Mouse (Mus musculus) cortical plate, adult 2 months (tissue): ENCODE results near the gene Klhdc10.

Experiments used
- CTCF ChIP-seq: fragments of 200-500 bp; IDR thresholded peaks from 2 replicates; pipeline ENCODE4 v1.5.1; 2011; ENCODE audit warnings: mild to moderate bottlenecking, control low read depth, low read length; ENCODE audit not compliant: insufficient read depth; ENCODE audit errors: extremely low read depth
- POLR2A ChIP-seq: fragments of 200-500 bp; IDR thresholded peaks from 2 replicates; pipeline ENCODE4 v1.6.1; 2011; ENCODE audit warnings: mild to moderate bottlenecking, low read length, control low read depth; ENCODE audit not compliant: insufficient read depth; ENCODE audit errors: extremely low read depth

DNA sequence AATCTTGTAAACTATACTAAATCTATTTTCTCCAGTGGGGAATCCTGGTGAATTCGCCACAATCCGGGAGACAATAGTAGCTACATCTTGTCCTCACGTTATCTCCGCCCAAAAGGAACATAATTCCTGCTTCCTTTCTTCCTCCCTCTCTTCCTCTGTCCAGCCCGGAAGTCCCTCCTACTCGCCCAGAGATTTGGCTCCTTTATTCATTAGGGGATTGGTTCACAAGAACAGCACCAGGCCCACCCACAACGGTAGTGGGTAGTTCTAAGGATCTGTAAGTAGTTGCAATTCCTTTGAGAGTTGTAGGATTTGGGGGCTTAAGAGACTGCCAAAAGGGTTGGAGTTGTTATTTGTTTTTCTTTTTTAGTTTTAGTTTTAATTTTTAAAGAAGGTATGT lies 15.1 kb downstream of the Klhdc10 start:
- TF ChIP-seq CTCF, result no peak
- no peak for TF ChIP-seq POLR2A
